Mouse (Mus musculus) fibroblast of lung, adult 2 months (primary cell): Measurements from ENCODE around the gene Gm20388.
A peak's percentile ranks its signal among the peaks of the same experiment; 100 is the strongest.

Source experiments
- DNase-seq: peaks from one replicate; pipeline ENCODE4 v3.0.0-alpha.2; 2011; ENCODE audit warnings: low read depth

The Gm20388 gene

DNA sequence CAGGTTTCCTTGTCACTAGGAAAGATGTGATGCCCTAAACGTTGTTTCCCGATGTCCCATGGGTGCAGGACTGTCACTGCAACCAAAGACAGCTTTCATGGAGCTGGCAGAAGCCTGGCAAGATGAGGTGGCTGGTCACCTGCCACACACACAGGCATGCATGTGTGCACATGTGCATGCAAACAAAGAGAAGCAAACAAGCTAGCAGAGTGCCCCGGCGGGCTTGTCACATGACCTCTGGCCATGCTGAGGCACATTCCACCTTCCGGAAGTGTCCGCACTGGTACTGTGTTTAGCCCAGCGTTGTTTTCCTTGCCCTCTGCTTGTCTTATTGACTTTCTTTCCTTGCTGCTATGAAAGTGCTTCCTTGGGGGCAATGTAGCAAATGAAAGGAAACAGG is 4417.6 kb downstream of the Gm20388 start:
- DNase-seq, result no peak

DNA sequence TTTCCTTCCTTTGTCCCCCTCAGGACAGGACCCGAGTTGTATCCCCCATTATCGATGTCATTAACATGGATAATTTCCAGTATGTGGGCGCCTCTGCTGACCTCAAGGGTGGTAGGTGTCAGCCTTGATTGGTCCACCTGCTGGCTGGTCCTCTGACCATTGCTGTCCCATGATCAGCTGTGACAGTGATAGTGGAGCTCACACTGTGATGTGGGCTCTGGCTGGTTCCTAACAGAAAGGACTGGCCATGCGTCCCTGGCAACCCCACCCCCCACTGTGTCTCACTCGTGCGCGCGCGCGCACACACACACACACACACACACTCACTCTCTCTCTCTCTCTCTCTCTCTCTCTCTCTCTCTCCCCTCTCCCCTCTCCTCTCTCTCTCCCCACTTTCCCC is 4419.0 kb downstream of the Gm20388 start:
- DNase-seq, result no peak

DNA sequence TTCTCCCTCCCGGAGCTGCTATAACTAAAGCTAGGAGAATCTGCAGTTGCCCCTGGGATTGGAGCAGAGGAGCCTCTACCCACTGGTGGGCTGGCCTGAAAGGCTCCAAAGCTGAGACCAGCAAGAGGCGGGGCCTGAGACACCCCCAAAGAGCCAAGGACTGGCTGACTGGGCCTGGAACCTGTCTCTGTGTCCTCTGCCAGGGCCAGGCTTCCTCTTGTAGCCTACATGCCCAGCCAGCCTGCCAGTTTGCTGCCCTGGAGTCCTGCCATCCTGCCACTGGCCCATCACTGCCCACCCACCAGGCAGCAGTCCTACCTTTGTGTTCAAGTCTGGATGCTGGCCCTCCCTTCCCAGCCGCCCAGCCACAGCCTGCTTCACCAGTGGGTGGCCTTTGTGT is 4419.8 kb downstream of the Gm20388 start:
- DNase-seq, result no peak

DNA sequence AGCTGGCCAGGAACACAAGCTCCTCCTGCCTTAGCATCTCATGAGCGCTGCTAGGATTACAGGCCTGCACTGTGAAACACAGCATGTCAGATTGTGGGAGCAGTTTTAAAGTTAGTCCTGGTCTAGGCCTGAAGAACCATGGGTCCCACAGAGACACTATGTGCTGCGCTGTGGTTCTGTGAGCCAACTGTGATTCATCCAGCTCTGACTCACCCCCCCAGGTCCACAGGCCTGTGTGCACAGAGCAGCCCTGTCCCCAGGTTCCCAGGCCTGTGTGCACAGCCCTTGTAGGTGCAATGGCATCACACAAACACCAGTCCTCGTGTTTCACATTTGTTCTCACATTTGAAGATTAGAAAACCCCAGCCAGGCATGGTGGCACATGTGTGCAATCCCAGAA is 4420.5 kb downstream of the Gm20388 start:
- peak; percentile 64 for DNase-seq

DNA sequence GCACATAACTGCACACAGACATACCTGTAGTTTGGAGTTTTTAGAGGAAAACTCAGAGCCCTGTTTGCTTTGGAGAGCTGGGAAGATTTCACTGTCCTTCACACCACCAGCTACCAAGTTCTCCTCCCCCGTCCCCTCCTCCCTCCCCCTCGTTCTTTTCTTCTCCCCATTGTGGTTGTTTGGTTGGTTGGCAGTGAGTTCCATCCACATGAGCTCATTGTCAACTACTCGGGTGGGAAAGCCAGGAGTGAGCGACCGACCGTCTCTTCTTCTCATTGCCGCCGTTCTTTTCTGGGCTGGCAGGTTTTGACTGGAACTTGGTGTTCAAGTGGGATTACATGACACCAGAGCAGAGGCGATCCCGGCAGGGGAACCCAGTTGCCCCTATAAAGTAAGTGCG is 4421.1 kb downstream of the Gm20388 start:
- DNase-seq, result no peak

DNA sequence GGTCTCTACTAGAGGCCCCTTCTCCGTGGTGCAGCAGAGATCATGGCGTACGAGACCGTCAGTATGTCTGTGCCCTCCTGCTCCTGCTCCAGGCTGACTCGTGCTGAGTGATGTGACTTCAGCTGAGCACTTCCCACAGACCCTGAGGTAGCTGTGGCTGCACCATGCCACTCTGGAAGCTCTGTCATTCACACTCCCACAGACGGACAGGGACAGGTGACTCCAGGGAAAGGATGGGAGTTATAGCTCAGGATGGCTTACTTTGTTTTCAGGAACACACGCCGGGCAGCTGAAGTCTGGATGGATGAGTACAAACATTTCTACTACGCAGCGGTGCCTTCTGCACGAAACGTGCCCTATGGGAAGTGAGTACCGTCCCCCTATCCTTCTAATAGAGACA is 4425.7 kb downstream of the Gm20388 start:
- DNase-seq, result no peak

DNA sequence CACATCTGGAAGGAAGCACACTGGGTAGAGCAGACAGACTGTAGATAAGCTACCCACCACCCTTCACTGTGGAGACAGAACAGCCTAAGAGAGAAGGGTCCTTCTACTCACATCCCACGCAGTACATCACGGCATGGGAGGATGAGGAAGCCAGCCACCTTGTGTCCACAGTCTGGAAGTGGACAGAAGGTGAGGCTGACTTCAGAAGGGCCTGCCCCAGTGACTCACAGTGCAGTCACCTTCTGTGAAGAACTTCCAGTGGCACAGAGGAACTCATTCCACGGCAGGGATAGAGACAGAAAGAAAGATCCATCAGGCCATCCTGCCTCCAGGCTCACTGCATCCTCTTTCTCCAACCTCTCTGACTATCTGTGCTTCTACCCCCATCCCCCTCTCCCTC is 4429.1 kb downstream of the Gm20388 start:
- no peak for DNase-seq

DNA sequence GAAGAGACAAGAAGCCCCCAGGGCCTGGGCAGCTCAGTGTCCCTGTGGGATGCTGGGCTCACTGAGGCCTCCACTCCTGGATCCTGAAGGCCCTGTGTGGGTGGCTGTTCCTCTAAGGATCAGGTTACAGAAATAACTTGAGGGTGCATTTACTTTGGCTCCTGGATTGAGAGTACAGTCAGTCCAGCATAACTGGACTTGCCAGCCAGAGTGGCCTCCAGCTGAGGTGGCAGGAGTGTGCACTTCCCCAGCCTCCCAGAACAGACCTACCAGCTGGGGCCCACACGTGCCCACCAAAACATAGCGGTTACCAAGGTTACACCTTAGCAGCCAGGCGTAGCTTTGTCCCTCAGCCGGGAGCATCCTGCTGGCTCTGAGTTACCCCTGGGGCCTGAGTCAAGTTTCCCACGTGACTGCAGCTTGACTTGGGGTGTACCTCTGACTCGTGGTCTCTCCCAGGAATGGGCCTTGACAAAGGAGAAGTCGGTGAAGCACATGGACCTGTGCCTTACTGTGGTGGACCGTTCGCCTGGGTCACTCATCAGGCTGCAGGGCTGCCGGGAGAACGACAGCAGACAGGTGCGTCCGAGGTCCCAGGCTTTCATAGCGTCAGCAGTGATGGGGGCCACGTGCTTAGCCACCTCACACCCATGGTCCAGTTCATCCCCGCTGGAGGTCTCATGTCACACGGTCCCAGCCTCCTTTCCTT is 4429.9 kb downstream of the Gm20388 start:
- DNase-seq, result peak; percentile 71

DNA sequence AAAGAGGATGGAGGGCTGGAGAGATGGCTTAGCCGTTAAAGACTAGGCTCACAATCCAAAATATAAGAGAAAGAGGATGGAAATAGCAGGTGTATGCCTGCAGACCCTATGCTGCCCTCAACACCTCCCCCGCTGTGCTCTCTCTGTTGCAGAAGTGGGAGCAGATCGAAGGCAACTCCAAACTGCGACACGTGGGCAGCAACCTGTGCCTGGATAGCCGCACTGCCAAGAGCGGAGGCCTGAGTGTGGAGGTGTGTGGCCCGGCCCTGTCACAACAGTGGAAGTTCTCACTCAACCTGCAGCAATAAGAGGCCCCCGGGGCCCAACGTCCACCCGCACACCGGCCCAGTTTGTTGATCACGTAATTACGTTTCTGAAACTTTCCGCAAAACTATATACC is 4432.5 kb downstream of the Gm20388 start:
- DNase-seq, result no peak

DNA sequence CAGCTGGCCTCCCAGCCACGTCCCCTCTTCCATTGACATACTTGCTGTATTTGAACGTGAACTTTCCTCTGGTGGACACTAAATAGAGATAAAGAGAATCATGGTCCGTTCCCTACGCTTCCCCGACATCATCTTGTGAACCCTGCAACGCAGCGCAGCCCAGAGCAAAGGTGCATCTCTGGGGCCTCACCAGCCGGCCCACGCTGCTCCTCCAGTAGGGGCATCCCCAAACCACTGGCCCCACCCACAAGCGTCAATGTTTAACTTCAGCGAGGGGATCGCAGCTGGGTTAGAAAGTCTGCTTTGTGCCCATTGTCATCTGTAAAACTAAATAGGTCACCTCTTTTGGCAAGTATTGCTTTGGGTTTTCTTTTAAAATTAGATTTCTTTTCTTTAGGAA is 4433.4 kb downstream of the Gm20388 start:
- no peak for DNase-seq

DNA sequence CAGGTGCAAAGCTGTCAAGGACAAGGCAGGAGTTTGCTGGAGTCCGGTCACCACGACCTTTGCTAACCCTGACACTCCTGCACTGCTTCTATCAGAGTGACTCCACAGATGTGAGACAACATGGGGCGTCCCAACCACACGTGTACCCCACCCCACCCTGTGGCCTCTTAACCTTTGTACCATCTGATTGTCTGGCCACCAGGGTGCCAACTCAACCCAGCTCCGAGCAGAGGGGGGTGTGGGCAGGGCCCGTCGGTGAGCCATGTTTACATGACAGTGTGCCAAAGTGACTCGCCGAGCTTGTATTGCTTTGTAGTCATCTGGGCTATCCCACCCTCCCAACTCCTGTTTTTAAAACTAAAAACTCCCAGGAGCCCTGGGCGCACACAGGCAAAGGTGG is 4434.5 kb downstream of the Gm20388 start:
- peak; percentile 41 for DNase-seq

DNA sequence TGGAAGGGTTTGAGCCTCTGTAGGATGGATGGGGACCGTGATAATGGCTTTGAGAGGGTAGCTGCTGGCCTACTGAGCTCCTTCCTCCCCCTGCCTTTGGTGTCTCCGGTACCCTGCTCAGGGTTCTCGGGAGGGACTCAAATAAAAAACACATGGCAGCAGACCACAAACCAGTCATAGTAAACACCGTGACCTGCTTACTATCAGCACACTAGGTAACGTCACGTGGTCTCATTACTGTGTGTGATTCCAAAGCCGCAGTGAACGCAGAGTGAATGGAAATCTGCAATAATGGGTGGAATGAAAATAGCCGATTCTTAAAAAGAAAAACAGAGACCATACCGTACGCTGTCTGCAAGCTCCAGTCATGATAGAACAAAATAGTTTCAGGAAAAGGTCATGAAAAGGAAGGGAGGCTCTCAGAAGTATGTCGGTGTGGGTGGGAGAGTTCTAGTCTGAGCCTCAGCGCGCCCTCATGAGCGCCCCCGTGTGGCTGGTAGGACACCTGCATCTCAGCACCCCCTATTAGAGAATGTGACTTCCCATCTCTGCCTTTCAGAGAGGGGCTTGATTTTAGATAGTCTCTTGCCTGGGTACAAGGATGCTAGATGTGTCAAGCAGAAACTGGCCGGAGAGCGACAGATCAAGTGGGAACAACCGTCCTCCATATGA is 4436.3 kb downstream of the Gm20388 start:
- peak; percentile 41 for DNase-seq

DNA sequence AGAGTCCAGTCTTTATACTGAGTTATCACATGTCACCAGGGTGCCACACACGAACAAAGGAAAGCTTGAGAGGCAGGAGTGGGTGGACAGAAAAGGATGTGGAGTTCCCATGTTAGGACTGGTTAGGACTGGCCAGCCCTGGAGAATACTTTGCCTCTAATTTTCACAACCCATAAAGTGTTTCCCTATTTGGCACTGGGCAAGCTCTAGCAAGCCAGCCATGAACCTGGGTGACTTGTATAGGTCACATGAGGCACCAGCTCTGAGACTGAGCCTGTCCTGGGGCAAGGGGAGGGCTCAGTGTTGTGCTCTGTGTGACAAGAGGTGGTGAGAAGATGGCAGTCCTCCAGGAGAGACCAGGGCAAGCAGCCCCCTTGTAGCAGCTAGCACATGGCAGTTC is 4437.4 kb downstream of the Gm20388 start:
- no peak for DNase-seq

DNA sequence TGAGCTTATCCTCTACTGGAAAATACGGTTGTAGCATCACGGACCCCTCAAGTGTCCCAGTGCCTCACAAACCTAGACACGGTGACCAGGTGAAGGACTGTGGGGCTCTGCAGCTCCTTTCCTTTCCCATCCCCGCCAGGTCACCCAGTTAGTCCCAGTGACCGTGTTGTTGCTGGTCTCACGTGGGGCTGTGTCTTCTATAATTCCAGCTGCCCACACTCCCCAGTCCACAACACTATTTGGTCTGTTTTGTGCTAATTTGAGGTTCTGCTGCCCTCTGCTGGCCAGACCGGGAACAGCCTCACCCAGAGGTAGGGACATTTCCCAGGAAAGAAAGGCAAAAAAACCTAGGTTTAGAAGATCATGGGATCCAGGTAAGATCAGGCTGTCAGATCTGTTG is 4439.0 kb downstream of the Gm20388 start:
- DNase-seq, result no peak

DNA sequence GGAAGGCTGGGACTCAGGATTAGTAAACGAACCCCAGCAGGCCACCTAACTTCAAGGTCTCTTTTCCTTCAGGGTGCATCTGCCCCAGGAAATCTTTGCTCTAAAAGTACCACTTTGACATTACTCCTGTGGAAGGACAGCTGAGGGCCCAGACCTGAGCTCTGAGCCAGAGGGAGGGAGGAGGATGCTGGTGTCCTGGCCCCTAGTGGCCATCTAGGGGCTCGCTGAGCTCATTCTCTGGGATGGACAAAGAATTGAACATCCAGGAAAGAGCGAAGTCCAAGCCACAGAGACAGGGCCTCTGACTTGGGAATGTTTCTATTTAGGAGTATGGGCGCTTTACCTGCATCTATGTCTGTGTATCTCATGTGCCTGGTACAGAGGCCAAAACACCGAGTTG is 4441.0 kb downstream of the Gm20388 start:
- no peak for DNase-seq

DNA sequence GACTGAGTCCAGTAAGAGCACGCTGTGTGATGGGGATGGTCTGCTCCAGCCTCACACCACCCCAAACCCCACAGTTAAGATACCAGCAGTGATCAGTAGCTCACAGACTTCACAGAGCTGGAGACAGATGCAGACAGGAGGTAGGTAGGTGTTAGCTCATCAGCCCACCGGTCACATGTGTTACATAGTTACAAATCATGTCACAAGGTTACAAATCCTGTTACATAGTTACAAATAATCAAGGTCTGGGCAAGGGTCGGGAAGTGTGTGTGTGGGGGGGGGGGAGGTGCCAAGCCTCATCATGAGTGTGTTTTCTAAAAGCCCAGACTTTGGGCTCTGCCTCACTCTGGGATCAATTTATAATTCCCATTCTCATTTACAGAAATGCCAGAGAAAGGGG is 4450.3 kb downstream of the Gm20388 start:
- no peak for DNase-seq

DNA sequence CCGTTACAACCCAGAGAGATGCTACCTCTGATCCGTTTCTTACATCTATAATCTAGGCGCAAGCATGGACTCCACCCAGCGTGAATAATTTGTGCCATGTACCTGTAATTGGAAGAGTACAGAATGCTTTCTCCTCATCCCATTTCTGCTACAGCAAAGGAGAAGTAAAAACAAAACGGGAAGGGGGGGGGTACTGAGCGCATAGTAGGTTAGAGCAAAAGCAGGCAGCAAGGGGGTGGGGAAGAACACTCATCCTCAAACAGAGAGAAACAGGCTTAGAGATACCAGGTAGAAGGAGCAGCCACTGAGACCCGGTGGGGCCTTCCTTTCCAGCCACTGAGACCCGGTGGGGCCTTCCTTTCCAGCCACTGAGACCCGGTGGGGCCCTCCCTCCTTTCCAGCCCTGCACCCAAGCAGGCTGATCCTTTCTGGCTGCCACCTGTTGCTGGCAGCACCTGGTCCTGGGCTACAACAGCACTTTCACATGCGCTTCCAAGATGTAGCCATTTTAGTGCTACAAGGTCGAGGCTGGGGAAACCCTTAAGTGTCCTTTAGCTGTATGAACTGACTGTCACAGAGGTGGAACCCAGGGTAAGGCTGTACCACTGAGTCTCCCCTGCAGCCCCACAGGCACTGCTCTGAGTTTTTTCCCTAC is 4451.3 kb downstream of the Gm20388 start:
- no peak for DNase-seq

DNA sequence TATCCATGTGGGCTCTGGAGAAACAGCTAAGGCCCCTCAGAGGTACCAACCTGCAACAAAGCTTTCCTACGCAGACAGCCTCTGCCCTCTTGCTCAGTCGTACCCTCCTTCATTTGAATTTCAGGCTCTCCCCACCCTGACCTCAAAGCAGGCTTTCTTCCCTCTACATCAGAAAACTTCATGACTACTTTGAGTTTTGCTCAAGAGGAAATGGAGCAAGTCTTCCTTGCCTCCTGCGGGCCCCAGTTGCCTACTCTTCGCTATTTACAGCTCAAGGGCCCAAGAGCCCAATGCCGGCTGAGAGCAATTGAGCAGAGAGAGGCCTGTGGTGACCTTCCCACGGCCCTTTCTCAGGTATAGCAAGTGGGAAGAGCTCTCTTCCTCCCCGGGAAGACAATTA is 4451.9 kb downstream of the Gm20388 start:
- no peak for DNase-seq

DNA sequence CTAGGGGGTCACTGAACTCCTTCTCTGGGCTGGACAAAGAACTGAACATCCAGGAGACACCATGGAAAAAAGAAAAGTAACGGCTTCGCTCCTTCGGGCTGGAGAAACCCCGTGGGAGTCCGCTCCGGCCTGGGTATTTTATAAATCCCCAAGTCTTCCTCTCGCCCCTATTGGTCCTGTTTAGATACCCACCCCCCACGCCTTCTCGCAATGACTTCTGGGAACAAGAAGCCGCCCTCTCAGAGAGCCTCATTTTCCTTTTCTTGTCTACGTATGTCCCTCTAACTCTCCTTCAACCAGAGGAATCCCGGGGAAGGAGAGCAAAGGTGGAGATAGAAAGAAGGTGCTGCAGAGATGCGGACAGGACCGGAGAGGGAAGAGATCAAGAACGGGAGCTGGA is 4452.7 kb downstream of the Gm20388 start:
- DNase-seq, result no peak

DNA sequence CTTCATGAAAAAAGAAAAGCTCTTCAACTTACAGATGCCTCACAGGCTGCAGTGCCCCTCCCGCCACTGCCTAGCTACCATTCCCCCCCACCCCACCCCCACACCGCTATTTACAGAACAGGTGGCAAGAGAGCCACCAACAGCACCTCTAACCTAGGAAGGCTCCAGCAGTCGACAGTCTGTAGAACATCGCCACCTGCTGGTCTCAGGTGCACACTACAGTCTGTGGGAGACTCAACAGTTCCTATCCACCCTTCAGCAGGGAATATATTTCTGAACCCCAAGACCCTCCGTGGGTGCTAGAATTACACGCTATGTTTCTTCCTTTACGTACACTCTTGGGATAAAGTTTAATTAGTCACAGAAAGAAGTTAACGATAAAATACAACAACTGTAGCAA is 4457.6 kb downstream of the Gm20388 start:
- no peak for DNase-seq

DNA sequence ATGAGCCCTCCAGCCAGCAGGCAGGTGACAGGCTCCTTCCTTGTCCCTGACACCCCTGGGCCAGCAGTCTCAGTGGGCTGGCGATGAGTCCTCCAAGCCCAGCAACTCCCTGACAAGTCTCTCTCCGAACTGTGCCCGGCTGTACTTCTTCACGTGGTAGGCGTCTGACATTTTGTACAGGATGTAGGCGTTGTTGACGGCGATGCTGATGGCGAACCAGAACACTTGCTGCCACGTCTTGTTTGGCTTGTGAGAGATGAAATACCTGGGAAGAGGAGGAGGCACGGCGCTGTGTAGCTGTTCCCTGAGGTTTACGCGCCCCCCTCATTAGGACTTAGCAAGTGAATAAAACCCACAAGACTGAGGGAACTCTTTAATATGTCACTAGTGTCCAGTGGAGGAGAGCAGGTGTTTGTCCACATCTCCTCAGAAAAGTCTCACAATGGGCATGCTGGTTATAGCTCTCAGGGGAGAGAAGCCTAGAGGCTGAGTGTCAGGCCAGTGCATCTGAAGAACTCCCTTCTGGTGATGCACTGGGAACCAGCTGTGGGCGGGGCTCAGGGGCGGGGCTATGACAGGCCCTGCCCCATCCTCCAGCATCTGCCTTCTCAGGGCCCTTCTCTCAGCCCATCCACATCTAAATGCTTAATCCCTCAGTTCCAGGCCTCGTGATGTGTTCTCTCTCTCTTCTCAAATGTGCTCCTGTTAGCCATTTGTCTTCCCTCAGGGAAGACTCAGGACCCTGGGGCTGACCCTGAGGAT is 4460.0 kb downstream of the Gm20388 start:
- DNase-seq, result no peak

DNA sequence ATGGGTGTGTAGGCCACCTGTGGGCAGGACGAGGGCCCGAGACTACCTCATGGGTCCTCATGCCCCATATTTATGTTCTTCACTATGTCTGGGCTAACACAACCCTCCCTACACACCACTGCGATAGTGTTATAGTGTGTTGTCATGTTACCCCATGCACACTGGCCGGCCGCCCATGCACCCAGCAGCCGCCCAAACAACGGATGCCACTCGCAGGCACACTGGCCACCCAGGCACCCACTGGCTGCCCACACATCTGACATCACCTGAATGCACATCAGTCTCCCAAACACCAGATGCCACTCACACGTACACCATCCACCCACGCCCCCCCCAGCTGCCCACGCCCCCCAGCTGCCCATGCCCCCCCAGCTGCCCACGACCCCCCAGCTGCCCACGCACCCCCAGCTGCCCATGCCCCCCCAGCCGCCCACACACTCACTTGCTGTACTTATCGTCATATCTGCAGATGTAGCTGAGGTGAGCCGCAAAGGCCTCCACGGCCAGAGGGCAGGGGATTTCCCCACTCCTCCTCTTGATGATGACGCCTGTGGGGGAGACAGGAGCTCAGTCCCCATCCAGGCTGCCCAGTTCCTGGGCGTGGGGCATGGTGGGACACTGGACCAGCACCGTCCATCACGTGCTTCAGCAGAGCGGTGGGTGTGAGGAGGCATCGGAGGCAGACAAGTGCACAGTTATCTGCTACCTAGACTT is 4460.9 kb downstream of the Gm20388 start:
- DNase-seq, result no peak
